Mouse (Mus musculus) adrenal gland, postnatal 25 days (tissue): ENCODE data around the gene Fn3krp. TPM values are rescaled to one million over a fixed set of nuclear protein-coding genes. Genes with fewer than 3 reads are reported as not detected.
A peak's percentile ranks its signal among the peaks of the same experiment; 100 is the strongest.

Source experiments
- DNase-seq: peaks from one replicate; pipeline ENCODE4 v3.0.0; 2021; ENCODE audit warnings: mixed read lengths
- microRNA-seq, 2 experiments: library from miRNA; unstranded; fragments of <30 nt; microRNA quantifications; one replicate each; pipeline ENCODE4 v1.2.0; 2021
- total RNA-seq: library from RNA; stranded (reverse); gene quantifications from 2 replicates; pipeline ENCODE4 v1.2.3, GENCODE M21; 2021

The Fn3krp gene
- total RNA-seq, 1 experiment from 2014 or later, result 18.6 TPM

GRCm38 (mm10) chr11:121442076-121442475 lies 20.9 kb downstream of the Fn3krp start:
- DNase-seq, result no peak

GRCm38 (mm10) chr11:121451216-121451726 lies 30.1 kb downstream of the Fn3krp start:
- DNase-seq, result no peak

- DNase-seq, result peak; percentile 92
Observed at GRCm38 (mm10) chr11:121451753-121452635, 30.8 kb downstream of the Fn3krp start, which contains the start of gene Tbcd. Gene Tbcd, plus strand, starts transcription at chr11:121451949.

GRCm38 (mm10) chr11:121457874-121458273 lies 36.7 kb downstream of the Fn3krp start:
- no peak for DNase-seq

- no peak for DNase-seq
Observed at GRCm38 (mm10) chr11:121467408-121467807, 46.2 kb downstream of the Fn3krp start.

GRCm38 (mm10) chr11:121474831-121475230 lies 53.6 kb downstream of the Fn3krp start:
- no peak for DNase-seq

GRCm38 (mm10) chr11:121475699-121476415 lies 54.7 kb downstream of the Fn3krp start:
- DNase-seq, result peak; percentile 75

- DNase-seq, result no peak
Observed at GRCm38 (mm10) chr11:121479476-121480203, 58.4 kb downstream of the Fn3krp start.

Small RNAs within 50 kb of the gene (microRNA-seq; reads per million reads assigned to microRNA genes)
- 0 to 0.36 reads per million in 2 experiments for gene Mir7236

Other genes starting within 250 kb of the Fn3krp start
- 9.2 and 17.1 TPM in 2 replicates for gene Hexdc, start 217.0 kb upstream of the Fn3krp start, total RNA-seq
- gene Ogfod3, start 216.7 kb upstream of the Fn3krp start, total RNA-seq, result 25.0 and 26.2 TPM in 2 replicates
- gene Cybc1, start 192.1 kb upstream of the Fn3krp start, total RNA-seq, result 21.1 and 24.8 TPM in 2 replicates
- 23.4 and 33.1 TPM in 2 replicates for gene Narf, start 184.1 kb upstream of the Fn3krp start, total RNA-seq
- 38.7 and 51.6 TPM in 2 replicates for gene Foxk2, start 161.4 kb upstream of the Fn3krp start, total RNA-seq
- gene Wdr45b, start 67.0 kb upstream of the Fn3krp start, total RNA-seq, result 50.2 and 68.6 TPM in 2 replicates
- gene Rab40b, start 33.1 kb upstream of the Fn3krp start, total RNA-seq, result 5.9 and 7.6 TPM in 2 replicates
- gene Fn3k, start 13.5 kb downstream of the Fn3krp start, total RNA-seq, result 5.2 and 5.6 TPM in 2 replicates
- gene Tbcd, start 30.5 kb downstream of the Fn3krp start, total RNA-seq, result 37.5 and 40.4 TPM in 2 replicates
- gene Zfp750, start 97.9 kb downstream of the Fn3krp start, total RNA-seq, result 0.43 and 0.57 TPM in 2 replicates